Mouse (Mus musculus): ENCODE measurements around the gene Gm21366.
"Not testable (repeated sequence)": the region's sequence is repeated elsewhere in the genome, so short reads cannot be mapped to it uniquely, and the experiment has no call there.

Gene Gm21366

GRCm38 (mm10) chrY:22861156-22861555 is at the start of gene Gm21366:
Gene Gm21366 (minus strand): TSS chrY:22861256.
- not testable (repeated sequence) for DNase-seq

Data from kidney, postnatal 4 days (tissue).